31 mouse cellular contexts compared by ENCODE assay signal in the genomic region with DNA sequence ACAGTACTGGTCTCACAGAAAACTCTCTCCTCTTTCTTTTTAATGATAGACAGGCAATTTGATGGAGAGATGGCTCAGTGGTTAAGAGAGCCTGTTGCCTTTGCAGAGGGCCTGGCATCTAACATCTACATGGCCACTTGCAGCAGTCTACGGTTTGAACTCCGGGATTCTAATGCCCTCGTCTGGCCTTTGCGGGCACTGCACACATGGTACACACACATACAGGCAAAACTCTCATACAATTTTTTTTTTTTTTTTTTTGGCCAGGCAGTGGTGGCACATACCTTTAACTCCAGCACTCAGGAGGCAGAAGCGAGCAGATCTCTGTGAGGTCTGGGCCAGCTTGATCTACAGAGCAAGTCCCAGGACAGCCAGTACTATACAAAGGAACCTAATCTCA. TPM values are rescaled to one million over a fixed set of nuclear protein-coding genes. Genes with fewer than 3 reads are reported as not detected.
DNase-seq lines count a peak whose midpoint lies in the region; ATAC-seq and TF ChIP-seq lines count a peak whose summit lies in the region.
"Had no signal": no experiment of that assay in that cellular context is flagged by ENCODE, and none has a peak within 500 bp of the region (broad histone marks: within the 10 kb centered on the region; RNA-seq: fewer than 3 reads in every experiment).

No protein-coding gene starts in this region.

- WGBS in liver, postnatal 0 days (ENCODE audit: insufficient replicate concordance) = 88% methylated on average over 5 of the region's 5 CpGs
- 83% methylated on average over 5 of the region's 5 CpGs for WGBS in liver, embryonic 11.5 days
- WGBS in forebrain, embryonic 14.5 days = 89% methylated on average over 5 of the region's 5 CpGs

- no peak overlapping the region for H3K4me3 ChIP-seq in liver, postnatal 0 days (ENCODE audit: low read depth, low read length)
- no peak overlapping the region for H3K4me3 ChIP-seq in liver, embryonic 11.5 days (ENCODE audit: low read depth, low read length)
- H3K4me3 ChIP-seq in E14TG2a.4 (replicated peaks; ENCODE audit: low read length) = no peak overlapping the region
- H3K4me3 ChIP-seq in forebrain, embryonic 14.5 days (ENCODE audit: low read depth, low read length) = no peak overlapping the region
- H3K4me3 ChIP-seq: embryonic facial prominence, embryonic 10.5 days; heart, embryonic 10.5 days; hindbrain, embryonic 15.5 days; kidney, embryonic 15.5 days; limb, embryonic 13.5 days; liver, embryonic 13.5 days; neural tube, embryonic 12.5 days had no signal

- peaks cover 3% of the 10 kb centered on the region for H3K4me1 ChIP-seq in liver, postnatal 0 days (ENCODE audit: insufficient read depth)
- H3K4me1 ChIP-seq in liver, embryonic 11.5 days (replicated peaks; ENCODE audit: control insufficient read depth, insufficient read depth, low read length) = no peaks in the 10 kb centered on the region
- peaks cover 10% of the 10 kb centered on the region for H3K4me1 ChIP-seq in E14TG2a.4 (replicated peaks; ENCODE audit: low read depth, low read length)
- no peaks in the 10 kb centered on the region for H3K4me1 ChIP-seq in forebrain, embryonic 14.5 days (ENCODE audit: control insufficient read depth, insufficient read depth, low read length)

- DNase-seq in liver, postnatal 0 days = no peak
- no peak for DNase-seq in liver, embryonic 11.5 days (ENCODE audit: low spot score)
- DNase-seq in 416B (ENCODE audit: low read depth) (peak; percentile 22), WW6 (ENCODE audit: low read depth, low spot score) (peak; percentile 11)
- no peak for DNase-seq in forebrain, embryonic 14.5 days (ENCODE audit: low spot score)
- DNase-seq in adrenal gland, postnatal 36 days = no peak
- no peak for DNase-seq in yolk sac, embryonic 10.5 days (ENCODE audit: low spot score)
- DNase-seq: adrenal gland, postnatal 25 days; cerebellum, adult 11 months; cerebellum, adult 9-11 months; kidney, adult 11 months; kidney, postnatal 4 days; liver, embryonic 13.5 days; lung, embryonic 14.5 days; midbrain, embryonic 14.5 days; retina, postnatal 1 day; right cerebral cortex, postnatal 4 days; thymus, adult 2 months had no signal

- no peaks in the 10 kb centered on the region for H3K36me3 ChIP-seq in liver, postnatal 0 days (replicated peaks; ENCODE audit: insufficient read depth, low read length)
- H3K36me3 ChIP-seq in liver, embryonic 11.5 days (ENCODE audit: control insufficient read depth, insufficient read depth, low read length) = no peaks in the 10 kb centered on the region
- H3K36me3 ChIP-seq in E14TG2a.4 (ENCODE audit: insufficient read depth, low read length) = no peaks in the 10 kb centered on the region
- no peaks in the 10 kb centered on the region for H3K36me3 ChIP-seq in forebrain, embryonic 14.5 days (ENCODE audit: control insufficient read depth, insufficient read depth, low read length)
- H3K36me3 ChIP-seq: embryonic facial prominence, embryonic 10.5 days; G1E; heart, embryonic 10.5 days; hindbrain, embryonic 15.5 days; kidney, embryonic 15.5 days; limb, embryonic 13.5 days; liver, embryonic 13.5 days; neural tube, embryonic 12.5 days had no signal

- H3K27ac ChIP-seq in liver, postnatal 0 days (ENCODE audit: low read depth) = no peak overlapping the region
- H3K27ac ChIP-seq in liver, embryonic 11.5 days (ENCODE audit: low read depth, low read length) = no peak overlapping the region
- no peak overlapping the region for H3K27ac ChIP-seq in forebrain, embryonic 14.5 days (ENCODE audit: low read depth, low read length)
- H3K27ac ChIP-seq: embryonic facial prominence, embryonic 10.5 days; heart, embryonic 10.5 days; hindbrain, embryonic 15.5 days; kidney, embryonic 15.5 days; limb, embryonic 13.5 days; liver, embryonic 13.5 days; neural tube, embryonic 12.5 days had no signal

- H3K9me3 ChIP-seq in liver, postnatal 0 days (ENCODE audit: low read length) = no peaks in the 10 kb centered on the region
- H3K9me3 ChIP-seq in liver, embryonic 11.5 days (ENCODE audit: control insufficient read depth, low read length) = no peaks in the 10 kb centered on the region
- no peaks in the 10 kb centered on the region for H3K9me3 ChIP-seq in E14TG2a.4 (ENCODE audit: low read length)
- no peaks in the 10 kb centered on the region for H3K9me3 ChIP-seq in forebrain, embryonic 14.5 days (replicated peaks; ENCODE audit: control insufficient read depth, low read length)
- H3K9me3 ChIP-seq: embryonic facial prominence, embryonic 10.5 days; heart, embryonic 10.5 days; hindbrain, embryonic 15.5 days; kidney, embryonic 15.5 days; limb, embryonic 13.5 days; liver, embryonic 13.5 days; megakaryocyte, embryonic 14.5 days; neural tube, embryonic 12.5 days had no signal

- H3K9ac ChIP-seq in liver, postnatal 0 days (replicated peaks) = no peak overlapping the region
- H3K9ac ChIP-seq in liver, embryonic 11.5 days (ENCODE audit: low read depth, low read length) = no peak overlapping the region
- no peak overlapping the region for H3K9ac ChIP-seq in forebrain, embryonic 14.5 days (ENCODE audit: low read length)
- H3K9ac ChIP-seq: hindbrain, embryonic 15.5 days; kidney, embryonic 15.5 days; limb, embryonic 13.5 days; liver, embryonic 13.5 days; lung, embryonic 14.5 days; neural tube, embryonic 12.5 days had no signal

- TF ChIP-seq CTCF in liver, postnatal 0 days (IDR thresholded peaks at IDR 0.05; ENCODE audit: low read depth) = 0 out of 2 replicates have a peak, but pooled peaks have one; percentile 3
- peak; percentile 45 for TF ChIP-seq CTCF in E14TG2a.4 (conservative IDR thresholded peaks at IDR 0.05; ENCODE audit: low read length)

- no peak for ATAC-seq in liver, postnatal 0 days
- ATAC-seq in liver, embryonic 11.5 days (replicated peaks; ENCODE audit: low FRiP score) = no peak
- no peak for ATAC-seq in forebrain, embryonic 14.5 days
- ATAC-seq: forebrain, embryonic 16.5 days had no signal

- no peaks in the 10 kb centered on the region for H3K27me3 ChIP-seq in liver, postnatal 0 days (ENCODE audit: insufficient read depth, low read length)
- H3K27me3 ChIP-seq in liver, embryonic 11.5 days (replicated peaks; ENCODE audit: control insufficient read depth, insufficient read depth, low read length) = no peaks in the 10 kb centered on the region
- H3K27me3 ChIP-seq in E14TG2a.4 (ENCODE audit: insufficient read depth, low read length) = no peaks in the 10 kb centered on the region
- H3K27me3 ChIP-seq in forebrain, embryonic 14.5 days (replicated peaks; ENCODE audit: control insufficient read depth, insufficient read depth, low read length) = no peaks in the 10 kb centered on the region
- H3K27me3 ChIP-seq: hindbrain, embryonic 15.5 days; kidney, embryonic 15.5 days; limb, embryonic 13.5 days; liver, embryonic 13.5 days; neural tube, embryonic 12.5 days had no signal

- TF ChIP-seq EP300 in liver, postnatal 0 days (IDR thresholded peaks at IDR 0.05; ENCODE audit: low read depth) = no peak

- no peak overlapping the region for H3K4me2 ChIP-seq in liver, postnatal 0 days (ENCODE audit: low read depth, low read length)
- H3K4me2 ChIP-seq in liver, embryonic 11.5 days = no peak overlapping the region
- no peak overlapping the region for H3K4me2 ChIP-seq in forebrain, embryonic 14.5 days (ENCODE audit: low read length)
- H3K4me2 ChIP-seq: hindbrain, embryonic 15.5 days; kidney, embryonic 15.5 days; limb, embryonic 13.5 days; liver, embryonic 13.5 days; lung, embryonic 14.5 days; neural tube, embryonic 12.5 days had no signal

RNA-seq across cellular contexts. Expression of gene Dnah7a, which starts 2.4 kb away (rescaled TPM):
- not detected in 2 replicates for polyA plus RNA-seq in liver, postnatal 0 days (2015; fragmentation: Nextera tagmentation; extraction: Ambion mirVana)
- 0.44 and 0.48 TPM in 2 replicates for polyA plus RNA-seq in liver, embryonic 11.5 days (2014; fragmentation: Nextera tagmentation; extraction: Ambion mirVana)
- polyA plus RNA-seq in forebrain, embryonic 14.5 days (2014; fragmentation: Nextera tagmentation; extraction: Ambion mirVana) = 8.1 and 8.7 TPM in 2 replicates
- under 1 TPM; 0.20 to 0.33 TPM for total RNA-seq in adrenal gland, postnatal 36 days (2021)
- total RNA-seq: common myeloid progenitor, adult 5-6 weeks; hematopoietic stem cell, adult 5-6 weeks had no signal
- polyA plus RNA-seq: C2C12; G1E; liver, embryonic 13.5 days had no signal

Comparison
In these comparisons a context has a peak if more than half of its experiments do, and no peak if none do; other contexts are left out.
1. DNase-seq: peak in 416B (single experiment) and WW6 (single experiment); none in liver, postnatal 0 days (single experiment), liver, embryonic 11.5 days (single experiment), forebrain, embryonic 14.5 days (single experiment), adrenal gland, postnatal 36 days (0 of 2) and yolk sac, embryonic 10.5 days (single experiment).